Mouse (Mus musculus) CD4-positive, CD25-positive, alpha-beta regulatory T cell, adult 4 months (primary cell): ENCODE measurements around the gene Cdipt. TPM values are rescaled to one million over a fixed set of nuclear protein-coding genes. Genes with fewer than 3 reads are reported as not detected.

Source experiments
- ATAC-seq: one replicate; pipeline ENCODE4 v1.8.0; 2017
- polyA plus RNA-seq, 2 experiments: library from polyadenylated mRNA; unstranded; fragments of 100-300 nt; shearing (Covaris generic); gene quantifications; one replicate each; pipeline ENCODE4 v1.2.1; 2017

The Cdipt gene
- polyA plus RNA-seq, 2 experiments from 2014 or later: 121 to 152 TPM

DNA sequence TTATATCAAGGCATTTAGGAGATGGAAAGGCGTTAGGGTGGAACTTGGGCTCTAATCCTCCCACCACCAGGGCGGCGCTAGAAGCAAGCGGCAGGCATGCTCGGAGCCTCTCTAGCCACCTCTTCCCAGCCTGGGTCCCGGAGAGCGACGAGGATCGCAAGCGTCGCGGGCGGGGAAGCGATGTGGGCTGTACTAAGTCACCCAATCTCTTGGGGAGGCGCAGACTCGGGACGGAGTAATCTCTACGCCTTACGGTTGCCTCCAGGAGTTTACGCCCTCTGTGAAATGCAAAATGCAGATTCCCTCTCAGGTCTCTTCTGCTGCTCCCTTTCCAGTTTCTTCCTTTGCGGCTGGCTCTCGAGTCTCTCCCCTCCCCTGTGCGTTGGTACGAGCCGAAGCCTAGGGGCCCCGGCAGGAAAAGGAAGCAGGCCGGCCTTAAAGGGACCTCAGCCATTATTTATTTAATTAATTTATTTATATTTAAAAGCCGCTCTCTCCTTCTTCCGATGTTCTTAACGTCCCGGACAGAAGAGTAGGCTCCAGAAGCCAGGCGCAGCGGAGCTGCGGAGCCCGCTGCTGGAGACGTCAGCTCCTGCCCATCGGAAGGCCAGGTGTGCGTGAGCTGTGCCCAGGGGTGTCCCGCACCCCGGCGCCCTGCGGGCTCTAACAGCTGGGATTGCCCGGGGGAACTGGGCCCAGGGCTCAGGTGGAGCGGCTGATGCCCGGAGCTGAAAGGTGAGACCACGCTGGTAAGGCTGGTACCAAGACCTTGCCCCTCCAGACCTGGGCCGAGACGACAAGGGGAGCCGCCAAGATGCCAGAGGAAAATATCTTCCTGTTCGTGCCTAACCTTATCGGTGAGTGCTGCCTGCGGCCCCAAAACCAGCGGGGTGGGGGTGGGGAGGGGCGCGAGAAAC, 494 bp downstream of the Cdipt start, which contains the start of gene Cdiptos:
Gene Cdiptos, minus strand, starts transcription at position 149 of the 917 bp plus-strand sequence.
- peak; percentile 96 for ATAC-seq

DNA sequence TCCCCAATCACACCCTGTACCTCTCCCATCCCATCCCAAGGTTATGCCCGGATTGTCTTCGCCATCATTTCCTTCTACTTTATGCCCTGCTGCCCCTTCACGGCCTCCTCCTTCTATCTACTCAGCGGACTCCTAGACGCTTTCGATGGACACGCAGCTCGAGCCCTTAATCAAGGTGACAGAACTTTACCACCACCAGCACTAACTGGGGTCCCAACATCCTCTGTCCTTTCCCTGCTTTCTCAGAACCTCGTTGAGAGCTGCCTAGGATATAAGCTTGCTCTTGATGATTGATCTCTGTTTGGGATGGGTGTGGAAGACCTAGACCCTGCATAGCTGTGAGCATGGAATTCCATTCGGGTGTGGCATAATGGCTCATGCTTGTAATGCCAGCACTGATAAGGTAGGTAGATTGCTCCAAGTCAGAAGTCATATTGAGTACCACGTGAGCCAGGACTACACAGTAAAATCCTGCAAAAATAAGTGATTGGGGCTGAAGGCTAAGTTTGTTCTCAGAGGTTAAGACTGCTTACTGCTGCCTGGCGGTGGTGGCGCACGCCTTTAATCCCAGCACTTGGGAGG, 1.3 kb downstream of the Cdipt start:
- ATAC-seq: no peak

DNA sequence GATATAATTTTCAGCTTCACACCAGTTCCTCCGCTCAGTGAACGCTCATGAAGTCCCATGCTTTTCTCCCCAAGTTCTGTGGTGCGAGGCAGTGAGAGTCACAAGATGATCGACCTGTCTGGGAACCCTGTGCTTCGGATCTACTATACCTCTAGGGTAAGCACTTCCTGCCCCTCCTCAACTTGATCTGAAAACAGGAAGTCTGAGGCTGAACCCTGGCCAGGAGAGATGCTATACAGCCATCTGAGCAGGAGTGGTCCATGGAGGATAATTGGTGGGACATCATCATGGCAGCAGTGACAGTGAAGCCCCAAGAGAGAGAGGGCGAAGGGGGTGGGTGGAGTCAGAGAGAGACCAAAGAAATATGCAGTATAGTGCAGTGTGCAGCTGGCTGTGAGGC, 3.1 kb downstream of the Cdipt start:
- ATAC-seq: peak; percentile 27

DNA sequence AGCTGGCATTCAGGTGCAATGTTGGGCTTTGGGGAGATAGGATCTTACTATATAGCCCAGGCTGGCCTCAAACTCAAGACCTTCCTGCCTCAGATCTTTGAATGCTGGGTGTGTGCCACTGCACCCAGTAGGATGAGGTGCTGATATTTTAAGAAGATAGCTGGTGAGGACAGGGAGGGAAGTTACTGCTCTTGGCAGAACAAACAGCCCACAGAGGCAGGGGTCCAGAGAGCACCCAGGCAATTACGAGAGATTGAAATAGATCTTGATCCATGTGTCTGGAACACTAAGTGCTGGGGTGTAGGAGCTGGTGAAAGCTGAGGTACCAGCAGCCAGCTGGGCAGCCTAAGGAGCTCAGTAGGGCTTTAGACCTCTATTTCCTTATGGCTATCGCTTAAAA, 5.9 kb downstream of the Cdipt start:
- ATAC-seq: no peak

DNA sequence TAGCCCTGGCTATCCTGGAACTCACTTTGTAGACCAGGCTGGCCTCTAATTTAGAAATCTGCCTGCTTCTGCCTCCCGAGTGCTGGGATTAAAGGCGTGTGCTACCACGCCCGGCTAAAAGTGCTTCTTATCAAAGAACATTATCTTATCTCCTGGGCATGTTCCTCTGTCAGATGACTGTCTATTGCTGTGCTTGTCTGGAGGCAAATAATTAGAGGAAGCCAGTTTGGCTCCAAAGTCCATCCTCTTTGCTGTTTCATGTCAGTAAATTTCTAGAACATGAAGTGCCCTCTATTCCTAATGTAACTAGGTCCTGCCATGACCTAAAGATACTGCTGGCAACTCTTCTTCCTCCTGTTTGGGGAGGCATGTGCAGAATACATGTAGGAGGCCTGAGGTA, 6.3 kb downstream of the Cdipt start:
- no peak for ATAC-seq

DNA sequence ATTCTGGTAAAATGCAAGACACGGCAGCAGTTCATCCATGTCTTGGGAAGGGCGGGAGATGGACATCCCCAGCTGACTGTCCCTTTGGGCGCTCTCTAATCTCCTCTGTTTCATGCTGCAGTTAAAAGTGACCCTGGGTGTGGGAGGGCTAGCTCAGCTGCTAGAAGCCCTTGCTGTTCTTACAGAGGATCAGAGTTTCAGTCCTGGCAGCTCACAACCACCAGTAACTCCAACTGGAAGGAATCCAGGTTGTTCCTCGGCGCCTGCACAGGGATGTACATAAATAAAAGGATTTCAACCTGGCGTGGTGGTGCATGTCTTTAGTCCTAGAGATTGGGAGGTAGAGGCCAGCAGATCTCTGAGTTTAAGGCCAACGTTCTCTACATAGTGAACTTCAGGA, 7.4 kb downstream of the Cdipt start:
- ATAC-seq: no peak

DNA sequence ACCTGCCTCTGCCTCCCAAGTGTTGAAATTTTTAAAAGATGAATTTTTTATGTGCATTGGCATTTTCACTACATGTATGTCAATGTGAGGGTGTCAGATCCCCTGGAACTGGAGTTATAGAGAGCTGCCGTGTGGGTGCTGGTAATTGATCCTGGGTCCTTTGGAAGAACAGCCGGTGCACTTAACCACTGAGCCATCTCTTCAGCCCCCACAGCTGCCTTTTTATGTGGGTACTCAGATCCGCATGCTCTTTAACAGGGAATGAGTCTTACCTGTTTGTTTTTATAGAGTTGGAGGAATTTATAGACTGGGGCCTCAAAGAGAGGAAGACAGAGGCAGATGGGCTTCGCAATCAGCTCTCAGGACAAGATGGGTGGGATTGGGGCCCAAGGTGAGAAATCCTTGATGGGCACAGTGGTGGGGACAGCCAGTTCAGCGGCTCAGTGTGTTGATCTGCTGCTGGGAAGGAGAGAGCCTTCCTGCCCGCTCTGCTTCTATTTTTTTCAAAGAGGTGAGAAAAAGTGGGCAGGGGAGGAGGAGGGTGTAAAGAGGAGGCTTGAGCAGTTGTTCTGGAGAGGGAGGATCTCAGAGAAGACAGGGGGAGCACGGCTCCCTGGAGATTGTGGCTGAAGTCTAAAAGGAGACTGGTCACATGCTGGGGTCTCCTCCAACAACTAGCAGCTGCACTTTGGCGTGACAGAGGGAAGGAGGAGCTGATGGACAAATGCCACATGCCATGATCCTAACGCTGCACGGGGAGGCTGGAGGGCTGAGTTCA, 9.1 kb downstream of the Cdipt start:
- no peak for ATAC-seq

DNA sequence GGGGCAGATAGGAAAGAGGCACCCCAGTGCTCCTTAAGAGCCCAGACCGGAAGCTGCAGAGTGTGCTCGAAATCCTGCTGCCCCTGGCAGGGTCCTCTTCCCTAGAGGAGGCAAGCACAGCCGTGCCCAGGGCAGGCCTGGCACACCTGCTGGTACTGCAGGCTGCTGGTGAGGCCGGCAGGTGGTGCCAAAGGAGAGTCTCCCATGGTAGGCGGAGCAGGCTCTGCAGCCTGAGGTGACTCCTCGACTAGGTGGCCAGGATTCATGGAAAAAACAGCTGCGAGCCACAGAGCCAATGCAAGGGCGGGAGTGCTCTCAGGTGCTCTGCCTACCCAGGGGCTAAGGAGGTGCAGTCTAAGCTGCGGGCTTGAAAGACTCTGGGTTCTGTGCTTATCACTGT, 10.6 kb downstream of the Cdipt start:
- no peak for ATAC-seq

DNA sequence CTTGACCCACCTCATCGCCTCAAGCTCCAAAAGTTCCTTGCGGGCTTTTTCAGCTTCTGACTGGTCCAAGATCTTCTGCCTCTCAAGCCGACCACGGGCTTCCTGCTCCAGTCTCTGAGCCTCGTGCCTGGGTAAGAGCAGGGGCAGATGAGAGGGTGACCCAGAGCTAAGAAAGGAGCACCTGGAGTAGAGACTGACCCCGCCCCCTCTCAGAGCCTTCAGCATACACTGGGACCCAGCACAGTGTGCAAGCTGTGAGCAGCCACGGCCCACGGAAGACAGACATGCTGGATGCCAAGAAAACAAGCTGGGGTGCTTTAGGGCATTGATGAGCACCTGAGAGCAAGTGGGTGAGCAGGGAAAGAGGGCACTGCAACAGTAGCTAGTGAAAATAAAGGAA, 13.1 kb downstream of the Cdipt start:
- no peak for ATAC-seq

DNA sequence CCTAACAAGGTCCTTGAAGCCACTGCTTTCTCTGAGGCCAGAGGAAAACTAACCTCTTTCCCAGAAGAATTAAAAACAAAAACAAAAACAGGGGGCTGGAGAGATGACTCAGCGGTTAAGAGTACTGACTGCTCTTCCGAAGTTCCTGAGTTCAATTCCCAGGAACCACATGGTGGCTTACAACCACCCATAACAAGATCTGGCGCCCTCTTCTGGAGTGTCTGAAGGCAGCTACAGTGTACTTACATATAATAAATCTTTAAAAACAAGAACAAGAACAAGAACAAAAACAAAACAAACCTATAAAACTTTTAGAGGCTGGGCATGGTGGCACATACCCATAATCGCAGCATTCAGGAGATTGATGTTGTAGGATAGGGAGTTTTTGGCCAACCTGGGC, 20.7 kb downstream of the Cdipt start:
- no peak for ATAC-seq

DNA sequence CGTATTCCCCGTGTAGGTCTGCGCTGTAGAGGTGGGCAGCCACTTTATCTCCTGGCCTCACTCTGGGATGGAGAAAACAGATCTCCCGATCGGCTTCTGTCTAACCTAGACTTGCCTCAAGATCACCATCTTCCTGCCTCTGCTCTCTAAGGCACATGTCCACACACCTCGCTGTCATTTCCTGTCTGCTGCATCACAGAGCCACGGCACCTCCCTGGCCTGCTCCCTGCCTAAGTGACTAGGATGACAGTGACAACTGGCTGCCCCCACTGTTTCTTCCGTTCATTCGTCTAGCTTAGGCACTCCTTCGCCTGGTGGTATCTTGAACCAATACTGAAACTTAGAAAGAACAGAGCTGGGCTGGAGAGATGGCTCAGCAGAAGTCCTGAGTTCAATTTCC, 23.9 kb downstream of the Cdipt start:
- ATAC-seq: peak; percentile 96

DNA sequence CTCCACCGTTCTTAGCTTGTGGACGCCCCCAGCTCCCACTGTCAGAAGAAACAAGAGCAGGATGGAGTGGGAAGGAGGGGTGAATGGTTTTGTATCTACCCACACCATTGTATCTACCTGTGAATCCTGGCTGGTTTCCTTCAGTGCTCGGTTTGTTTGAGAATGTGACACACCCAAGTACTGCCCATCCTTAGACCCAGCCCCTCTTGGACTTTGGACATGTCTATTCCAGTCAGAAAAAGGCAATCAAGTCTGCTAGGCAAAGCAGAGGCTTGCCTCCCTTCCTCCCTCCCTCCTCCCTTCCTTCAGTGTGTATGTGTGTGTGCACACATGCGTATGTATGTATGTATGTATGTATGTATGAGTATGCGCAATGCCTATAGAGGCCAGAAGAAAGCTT, 27.9 kb downstream of the Cdipt start:
- no peak for ATAC-seq

DNA sequence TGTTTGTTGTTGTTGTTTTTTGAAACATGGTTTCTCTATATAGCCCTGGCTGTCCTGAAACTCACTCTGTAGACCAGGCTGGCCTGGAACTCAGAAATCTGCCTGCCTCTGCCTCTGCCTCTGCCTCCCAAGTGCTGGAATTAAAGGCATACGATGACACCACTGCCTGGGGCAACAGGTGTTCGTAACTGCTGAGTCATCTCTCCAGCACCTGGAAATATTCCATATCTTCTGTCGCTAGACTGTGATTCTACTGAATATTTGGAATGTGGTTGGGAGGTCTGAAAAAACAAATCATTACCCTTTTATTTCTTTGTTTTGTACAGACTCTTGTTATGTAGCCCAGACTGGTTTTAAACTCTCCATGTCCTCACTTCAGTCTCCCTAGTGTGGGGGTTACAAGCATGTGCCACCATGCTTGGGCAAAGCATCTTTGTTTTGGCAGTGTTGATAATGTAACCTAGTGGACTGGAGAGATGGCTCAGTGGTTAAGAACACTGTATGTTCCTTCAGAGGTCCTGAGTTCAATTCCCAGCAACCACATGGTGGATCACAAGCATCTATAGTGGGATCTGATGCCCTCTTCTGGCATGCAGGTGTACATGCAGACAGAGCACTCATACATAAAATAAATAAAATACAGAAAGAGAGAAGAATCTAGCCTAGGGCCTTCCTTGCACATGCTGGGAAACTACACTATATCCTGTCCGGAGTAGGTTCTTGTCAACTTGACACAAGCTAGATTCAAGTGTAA, 28.6 kb downstream of the Cdipt start:
- ATAC-seq: no peak

DNA sequence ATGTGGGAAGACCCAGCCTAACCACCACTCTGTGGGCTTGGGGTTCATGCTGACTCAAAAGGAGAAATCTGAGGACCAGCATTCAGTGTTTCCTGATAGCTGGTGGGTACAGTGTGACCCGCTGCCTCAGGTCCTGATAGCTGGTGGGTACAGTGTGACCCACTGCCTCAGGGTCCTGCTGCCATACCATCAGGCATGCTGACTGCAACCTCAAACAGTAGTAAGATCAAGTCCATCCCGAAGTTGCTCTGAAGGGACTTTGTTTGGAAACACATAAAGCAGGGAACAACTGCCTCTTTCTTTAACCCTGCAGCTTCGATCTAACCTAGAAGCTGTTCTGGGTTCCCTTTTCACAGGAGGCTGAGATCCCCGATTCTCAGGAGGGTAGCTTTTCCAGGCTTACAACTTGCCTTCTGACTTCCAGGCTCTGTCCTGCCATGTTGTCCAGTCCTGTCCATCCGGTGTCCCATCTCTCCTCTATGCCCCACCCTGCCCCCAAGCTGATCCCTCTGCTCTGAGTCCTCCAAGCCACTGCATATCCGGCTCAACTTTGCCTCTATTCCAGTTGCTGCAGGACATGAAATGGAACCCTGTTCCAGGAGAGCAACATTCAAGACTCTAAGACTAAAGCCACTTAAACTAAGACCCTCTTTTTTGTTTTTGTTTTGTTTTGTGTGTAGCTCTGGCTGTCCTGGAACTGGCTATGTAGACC, 31.8 kb downstream of the Cdipt start:
- ATAC-seq: no peak

DNA sequence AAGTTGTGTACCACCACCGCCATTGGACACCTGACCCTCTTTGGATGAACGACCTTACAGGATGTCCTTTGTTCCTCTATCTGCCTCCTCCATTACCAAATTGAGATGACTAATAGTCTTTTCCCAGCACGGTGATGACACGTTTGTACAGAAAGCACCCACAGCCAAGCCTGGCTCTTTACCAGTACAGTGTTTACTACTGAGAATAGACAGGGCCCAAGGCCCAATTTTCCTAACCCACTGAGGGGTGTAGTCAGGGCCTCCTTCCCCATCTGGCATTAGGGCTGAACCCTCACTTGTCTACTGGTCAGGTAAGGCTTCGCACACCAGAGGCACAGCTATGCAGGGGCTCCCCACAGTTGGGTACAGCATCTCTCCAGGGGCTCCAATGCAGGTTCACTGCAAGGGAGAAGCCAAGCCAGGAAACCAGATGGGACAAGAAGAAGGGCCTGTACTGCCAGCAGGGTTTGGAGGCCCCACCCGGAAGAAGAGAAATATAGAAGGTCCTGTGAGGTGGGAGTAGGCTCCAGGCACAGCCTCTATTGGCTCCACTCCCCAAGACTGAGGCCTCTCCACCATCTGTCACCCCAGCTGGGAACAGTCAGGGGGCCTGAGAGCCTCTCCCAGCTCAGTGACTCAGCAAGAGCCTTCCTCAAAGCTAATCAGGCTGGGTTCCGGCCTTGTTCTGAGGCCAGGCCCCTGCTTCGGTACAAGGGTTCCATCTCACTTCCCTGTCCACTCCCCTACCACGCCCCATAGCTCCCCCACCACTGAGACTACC, 32.7 kb downstream of the Cdipt start:
- ATAC-seq: no peak

DNA sequence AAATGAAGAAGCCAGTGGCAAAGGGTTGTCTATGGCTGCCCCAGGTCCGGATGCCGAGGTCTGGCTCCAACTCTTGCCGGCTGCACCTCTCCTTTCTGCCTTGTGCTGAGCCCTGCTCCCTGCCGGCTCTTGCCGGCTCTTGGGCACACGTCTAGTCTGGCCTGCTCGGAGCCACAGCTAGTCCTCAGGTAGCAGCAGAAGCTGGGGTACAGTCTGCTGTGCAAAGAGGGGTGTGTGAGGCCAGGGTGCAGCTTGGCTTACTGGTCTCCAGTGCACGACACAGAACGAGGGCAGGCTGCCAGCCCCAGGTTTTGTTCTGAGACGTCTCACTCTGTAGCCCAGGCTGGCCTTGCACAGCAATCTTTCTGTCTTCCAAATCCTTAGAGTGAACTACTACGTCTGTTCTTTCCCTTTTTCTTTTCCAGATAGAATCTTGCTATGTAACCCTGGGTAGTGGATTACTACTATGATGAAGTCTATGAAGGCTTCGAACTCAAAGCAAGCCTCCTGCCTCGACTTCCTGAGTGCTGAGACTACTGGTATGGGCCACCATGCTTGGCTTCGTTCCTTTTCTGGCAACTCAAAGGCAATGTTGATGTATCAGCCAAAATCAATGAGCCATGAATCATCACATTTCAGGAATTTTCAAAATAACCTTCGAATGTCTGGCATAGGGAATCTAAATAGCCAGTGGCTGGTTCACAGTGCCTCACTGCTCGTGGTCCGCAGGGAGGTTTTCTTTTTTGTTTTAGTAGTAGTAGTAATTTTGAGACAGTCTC, 33.8 kb downstream of the Cdipt start:
- no peak for ATAC-seq

DNA sequence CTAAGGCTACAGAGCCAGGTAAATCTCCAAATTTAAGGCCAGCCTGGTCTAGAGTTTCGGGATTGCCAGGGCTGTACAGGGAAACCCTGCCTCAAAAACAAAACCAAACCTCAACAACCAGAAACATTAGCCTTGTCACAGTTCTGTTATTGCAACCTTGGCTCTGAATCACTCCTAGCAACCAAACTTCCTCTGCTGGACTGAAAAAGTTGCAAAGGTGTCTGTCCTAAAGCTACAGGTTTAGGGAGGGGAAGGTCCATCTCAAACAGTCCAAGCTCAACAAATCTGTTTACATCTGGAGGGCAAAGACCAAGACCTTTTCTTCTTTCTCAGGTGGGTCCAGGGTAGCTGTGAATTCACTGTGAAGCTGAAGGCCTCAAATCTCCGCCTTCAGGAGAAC, 35.3 kb downstream of the Cdipt start:
- no peak for ATAC-seq

DNA sequence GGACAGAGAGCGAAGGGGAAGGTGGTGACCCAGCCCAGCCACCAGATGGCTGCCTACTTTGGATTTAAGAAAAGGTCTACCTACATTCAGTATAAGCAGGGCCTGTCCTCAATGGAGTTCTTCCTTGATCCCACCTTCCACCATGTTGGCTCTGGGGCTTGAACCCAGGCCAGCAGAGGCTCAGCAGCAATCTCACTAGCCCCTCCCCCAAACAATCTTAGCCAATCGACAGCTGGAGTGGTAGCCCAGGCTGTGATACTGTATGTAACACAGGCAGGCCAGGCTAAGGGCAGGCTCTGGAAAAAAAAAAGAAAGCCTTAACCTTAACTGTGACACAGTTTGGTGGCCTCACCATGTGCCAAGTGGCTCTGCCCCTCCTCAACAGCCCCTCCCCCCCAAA, 36.0 kb downstream of the Cdipt start:
- ATAC-seq: no peak

DNA sequence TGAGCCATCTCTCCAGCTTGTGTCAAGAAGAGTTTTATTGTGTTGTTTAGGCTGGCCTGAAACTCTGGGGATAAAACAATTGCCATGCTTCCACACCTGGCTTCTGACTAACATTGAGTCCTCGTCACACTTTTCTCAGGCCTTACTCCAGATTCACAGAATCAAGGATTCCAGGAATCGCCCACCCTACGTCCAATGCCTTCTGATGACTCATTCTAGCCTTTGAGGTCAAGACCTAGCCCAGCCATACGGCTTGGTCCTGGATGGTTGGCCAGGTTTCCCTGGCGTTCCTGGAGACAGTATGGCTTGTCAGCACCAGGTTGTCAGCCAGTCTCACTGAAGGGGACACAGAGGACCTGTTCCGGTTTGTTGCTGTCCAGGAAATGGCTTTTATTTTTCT, 36.7 kb downstream of the Cdipt start:
- no peak for ATAC-seq

DNA sequence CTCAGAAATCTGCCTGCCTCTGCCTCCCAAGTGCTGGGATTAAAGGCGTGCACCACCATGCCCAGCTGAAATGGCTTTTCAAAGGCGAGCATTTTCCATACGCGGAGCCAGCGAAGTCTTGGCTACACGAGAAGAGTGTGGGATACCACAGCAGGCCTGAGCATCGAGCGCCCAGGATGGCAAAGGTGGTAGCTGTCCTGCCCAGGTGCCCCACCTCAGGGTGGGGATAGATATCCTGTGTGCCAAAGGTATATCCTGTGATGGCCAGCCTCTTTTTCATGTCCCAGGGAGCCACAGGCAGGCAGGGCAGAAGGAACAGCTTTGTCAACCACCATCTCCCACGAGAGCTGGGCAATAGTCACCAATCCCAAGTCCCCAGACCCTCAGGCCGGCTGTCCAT, 37.1 kb downstream of the Cdipt start:
- no peak for ATAC-seq
